Mouse (Mus musculus): ENCODE data around the gene 9230102O04Rik. TPM values are rescaled to one million over a fixed set of nuclear protein-coding genes. Genes with fewer than 3 reads are reported as not detected.

Gene 9230102O04Rik
- total RNA-seq, 1 experiment: not detected

DNA sequence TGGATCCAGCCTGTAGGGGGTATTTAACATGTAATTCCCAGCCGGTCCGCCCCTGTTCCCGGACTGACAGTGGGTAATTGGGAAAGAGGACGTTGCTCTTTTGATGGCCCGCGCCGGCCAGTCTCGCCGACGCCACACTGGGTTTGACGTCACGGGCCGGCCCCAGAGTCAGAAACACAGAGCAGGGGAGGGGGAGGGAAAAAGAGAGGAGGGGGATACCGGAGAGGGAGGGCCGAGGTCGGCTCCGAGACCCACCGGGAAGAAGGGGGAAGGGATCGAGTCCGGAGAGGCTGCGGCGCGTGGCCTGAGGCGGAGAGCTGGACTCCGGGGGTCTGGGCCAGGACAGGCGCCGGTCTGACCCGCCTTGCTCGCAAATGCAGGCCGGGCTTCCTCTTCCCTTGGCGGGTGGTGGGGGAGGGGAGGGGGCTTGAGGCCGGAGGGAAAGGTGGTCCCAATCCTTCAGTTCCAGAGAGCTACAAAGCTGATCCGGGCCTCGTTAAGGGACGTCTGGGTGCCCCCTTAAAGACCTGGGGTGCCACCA, 8.2 kb downstream of the 9230102O04Rik start, which contains the start of gene 4930412O13Rik:
TSS of gene 4930412O13Rik (plus strand) at position 202 of the 541 bp plus-strand sequence.
- Histone ChIP-seq H3K9ac (ENCODE audit: insufficient read depth, low read depth, low read length, poor library complexity, severe bottlenecking) (peak within 1 kb of the TSS; percentile 48; the same call in 1 of the 2 replicates), H3K4me1 (ENCODE audit: control insufficient read depth in 2 of 2, insufficient read depth in 2 of 2, low read length in 2 of 2, poor library complexity in 1 of 2) (peaks cover 0 to 14% of the 10 kb centered on the region in 2 experiments; a peak in 2 of 4 replicates), H3K9me3 (ENCODE audit: control insufficient read depth, insufficient read depth, low read depth, low read length) (no peaks in the 10 kb centered on the region), H3K4me3 (ENCODE audit: insufficient read depth in 1 of 2, low read depth in 1 of 2, low read length in 2 of 2, poor library complexity in 1 of 2, severe bottlenecking in 1 of 2) (peak within 1 kb of the TSS; percentile 43 to 45), H3K36me3 (ENCODE audit: control insufficient read depth, insufficient read depth, low read length, poor library complexity, severe bottlenecking) (no peaks in the 10 kb centered on the region), H3K27ac (ENCODE audit: insufficient read depth, low read depth, low read length, poor library complexity, severe bottlenecking) (no peak within 1 kb of the TSS)
- TF ChIP-seq ZNF384 (IDR thresholded peaks at IDR 0.05; ENCODE audit: low read depth, low read length) (no peak), HCFC1 (IDR thresholded peaks at IDR 0.05; ENCODE audit: borderline replicate concordance, insufficient read depth, low read length) (no peak), MAFK (IDR thresholded peaks at IDR 0.05; ENCODE audit: insufficient read depth, low read depth, low read length) (no peak), ZC3H11A (IDR thresholded peaks at IDR 0.05; ENCODE audit: borderline replicate concordance, low read depth, low read length) (no peak), CHD2 (IDR thresholded peaks at IDR 0.05; ENCODE audit: low read depth, low read length) (no peak)
- in situ Hi-C loops (cut with MboI; ENCODE audit: low sequenced_read_pairs in 2 of 2, unreplicated experiment in 2 of 2): loop anchor here (5.0 kb wide), 1 partner anchor 491 kb away; the partner anchor contains the start of gene Sfmbt2 (in 2 of the 2)
- no peak for DNase-seq (ENCODE audit: low read depth, low spot score)

DNA sequence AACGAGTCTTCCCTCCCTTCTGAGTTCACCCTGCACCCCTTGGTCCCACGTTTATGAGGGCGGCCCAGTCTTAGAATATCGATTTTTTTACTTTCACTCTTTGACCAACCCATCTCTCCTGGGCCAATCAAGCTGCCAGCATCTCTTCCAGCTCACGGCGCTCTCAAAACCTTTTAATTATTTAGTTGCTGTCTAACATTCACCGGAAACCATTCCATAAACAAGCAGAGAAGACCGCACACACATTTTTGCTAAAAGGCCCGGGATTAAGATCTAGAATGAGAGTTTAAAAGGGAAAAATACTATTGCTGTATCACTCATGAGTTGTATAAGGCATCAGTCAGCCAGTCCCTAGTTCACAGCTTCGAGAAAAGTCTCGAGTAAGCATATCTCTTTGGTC, 9.1 kb downstream of the 9230102O04Rik start:
- Histone ChIP-seq H3K4me3 (ENCODE audit: insufficient read depth in 1 of 2, low read depth in 1 of 2, low read length in 2 of 2, poor library complexity in 1 of 2, severe bottlenecking in 1 of 2) (no peak overlapping the region), H3K9me3 (ENCODE audit: control insufficient read depth, insufficient read depth, low read depth, low read length) (no peaks in the 10 kb centered on the region), H3K36me3 (ENCODE audit: control insufficient read depth, insufficient read depth, low read length, poor library complexity, severe bottlenecking) (no peaks in the 10 kb centered on the region), H3K9ac (ENCODE audit: insufficient read depth, low read depth, low read length, poor library complexity, severe bottlenecking) (no peak overlapping the region), H3K27ac (ENCODE audit: insufficient read depth, low read depth, low read length, poor library complexity, severe bottlenecking) (no peak overlapping the region), H3K4me1 (ENCODE audit: control insufficient read depth in 2 of 2, insufficient read depth in 2 of 2, low read length in 2 of 2, poor library complexity in 1 of 2) (peaks cover 0 to 14% of the 10 kb centered on the region in 2 experiments; a peak in 2 of 4 replicates)
- DNase-seq (ENCODE audit: low read depth, low spot score): no peak
- in situ Hi-C loops (cut with MboI; ENCODE audit: low sequenced_read_pairs in 2 of 2, unreplicated experiment in 2 of 2): loop anchor here (5.0 kb wide), 1 partner anchor 492 kb away; the partner anchor contains the start of gene Sfmbt2 (in 2 of the 2)
- no peak for TF ChIP-seq ZNF384 (IDR thresholded peaks at IDR 0.05; ENCODE audit: low read depth, low read length)

DNA sequence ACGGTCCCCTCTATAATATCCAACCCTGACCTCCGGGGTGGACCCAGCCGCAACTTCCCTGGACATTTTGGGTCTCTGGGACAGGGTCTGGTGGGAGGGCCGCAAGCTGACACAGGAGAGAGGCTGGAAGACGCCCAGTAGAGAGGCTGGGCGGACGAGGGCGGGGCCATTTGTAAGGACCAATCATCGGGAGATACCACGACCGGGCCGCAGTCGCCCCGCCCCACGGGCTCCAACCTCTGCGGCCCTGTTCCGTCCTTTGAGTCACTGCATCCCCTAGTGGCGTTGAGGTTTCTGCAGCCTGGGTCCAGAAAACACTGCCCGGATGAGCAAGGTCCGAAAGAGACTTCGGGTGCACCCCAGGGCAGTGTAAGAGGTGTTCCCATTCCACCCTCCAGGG, 9.8 kb downstream of the 9230102O04Rik start:
- H3K36me3 ChIP-seq (ENCODE audit: control insufficient read depth, insufficient read depth, low read length, poor library complexity, severe bottlenecking): no peaks in the 10 kb centered on the region
- DNase-seq (ENCODE audit: low read depth, low spot score): peak; percentile 97
- no peak overlapping the region for H3K9ac ChIP-seq (ENCODE audit: insufficient read depth, low read depth, low read length, poor library complexity, severe bottlenecking)
- H3K4me1 ChIP-seq (ENCODE audit: control insufficient read depth in 2 of 2, insufficient read depth in 2 of 2, low read length in 2 of 2, poor library complexity in 1 of 2): peaks cover 0 to 14% of the 10 kb centered on the region in 2 experiments; a peak in 2 of 4 replicates
- in situ Hi-C loops (cut with MboI; ENCODE audit: low sequenced_read_pairs in 2 of 2, unreplicated experiment in 2 of 2): no loop called here
- no peak overlapping the region for H3K27ac ChIP-seq (ENCODE audit: insufficient read depth, low read depth, low read length, poor library complexity, severe bottlenecking)
- peak overlapping the region; percentile 44 to 58 for H3K4me3 ChIP-seq (ENCODE audit: insufficient read depth in 1 of 2, low read depth in 1 of 2, low read length in 2 of 2, poor library complexity in 1 of 2, severe bottlenecking in 1 of 2)
- TF ChIP-seq CHD2 (IDR thresholded peaks at IDR 0.05; ENCODE audit: low read depth, low read length): no peak
- TF ChIP-seq ZC3H11A (IDR thresholded peaks at IDR 0.05; ENCODE audit: borderline replicate concordance, low read depth, low read length): peak; percentile 96
- TF ChIP-seq ZNF384 (IDR thresholded peaks at IDR 0.05; ENCODE audit: low read depth, low read length): no peak
- no peaks in the 10 kb centered on the region for H3K9me3 ChIP-seq (ENCODE audit: control insufficient read depth, insufficient read depth, low read depth, low read length)

DNA sequence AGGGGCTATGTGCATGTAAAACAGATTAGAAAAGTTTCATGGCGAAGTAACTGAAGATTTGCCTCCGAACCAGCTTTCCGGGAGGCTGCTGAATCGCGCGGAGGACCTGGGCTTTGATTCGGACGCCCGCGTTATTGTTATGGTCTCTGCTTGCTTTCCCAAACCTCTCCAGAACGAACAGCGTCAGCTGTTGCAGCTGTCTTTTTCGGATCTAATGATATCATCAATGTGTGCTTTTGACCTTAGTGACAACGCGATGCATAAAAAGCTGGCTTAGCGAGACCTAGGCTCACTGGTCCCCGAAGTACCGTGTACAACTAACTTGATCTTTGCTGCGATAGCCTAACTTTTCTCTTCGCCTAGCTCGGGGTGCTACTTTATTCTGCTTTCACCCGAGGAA, 10.2 kb downstream of the 9230102O04Rik start:
- peak overlapping the region; percentile 44 to 58 for H3K4me3 ChIP-seq (ENCODE audit: insufficient read depth in 1 of 2, low read depth in 1 of 2, low read length in 2 of 2, poor library complexity in 1 of 2, severe bottlenecking in 1 of 2)
- DNase-seq (ENCODE audit: low read depth, low spot score): no peak
- H3K9ac ChIP-seq (ENCODE audit: insufficient read depth, low read depth, low read length, poor library complexity, severe bottlenecking): no peak overlapping the region
- H3K9me3 ChIP-seq (ENCODE audit: control insufficient read depth, insufficient read depth, low read depth, low read length): no peaks in the 10 kb centered on the region
- no peak overlapping the region for H3K27ac ChIP-seq (ENCODE audit: insufficient read depth, low read depth, low read length, poor library complexity, severe bottlenecking)
- in situ Hi-C loops (cut with MboI; ENCODE audit: low sequenced_read_pairs in 2 of 2, unreplicated experiment in 2 of 2): no loop called here
- no peak for TF ChIP-seq ZNF384 (IDR thresholded peaks at IDR 0.05; ENCODE audit: low read depth, low read length)
- TF ChIP-seq MAFK (IDR thresholded peaks at IDR 0.05; ENCODE audit: insufficient read depth, low read depth, low read length): no peak
- TF ChIP-seq ZC3H11A (IDR thresholded peaks at IDR 0.05; ENCODE audit: borderline replicate concordance, low read depth, low read length): no peak
- TF ChIP-seq HCFC1 (IDR thresholded peaks at IDR 0.05; ENCODE audit: borderline replicate concordance, insufficient read depth, low read length): no peak
- no peak for TF ChIP-seq CHD2 (IDR thresholded peaks at IDR 0.05; ENCODE audit: low read depth, low read length)
- no peaks in the 10 kb centered on the region for H3K36me3 ChIP-seq (ENCODE audit: control insufficient read depth, insufficient read depth, low read length, poor library complexity, severe bottlenecking)
- H3K4me1 ChIP-seq (ENCODE audit: control insufficient read depth in 2 of 2, insufficient read depth in 2 of 2, low read length in 2 of 2, poor library complexity in 1 of 2): peaks cover 0 to 14% of the 10 kb centered on the region in 2 experiments; a peak in 2 of 4 replicates

Measured in ES-E14 (cell line).